Mouse (Mus musculus) lung, postnatal 14 days (tissue): ENCODE results near the gene Arl3.
A peak's percentile ranks its signal among the peaks of the same experiment; 100 is the strongest.
"Not testable (repeated sequence)": the region's sequence is repeated elsewhere in the genome, so short reads cannot be mapped to it uniquely, and the experiment has no call there.

Experiments used
- DNase-seq: peaks from one replicate; pipeline ENCODE4 v3.0.0; 2021

Arl3 gene

GRCm38 (mm10) chr19:46587823-46588508 is 15.0 kb upstream of the Arl3 start:
- DNase-seq, result peak; percentile 93

- no peak for DNase-seq
These were observed 2.2 kb upstream of the Arl3 start for GRCm38 (mm10) chr19:46575196-46575595.

- no peak for DNase-seq
These were observed 992 bp upstream of the Arl3 start for GRCm38 (mm10) chr19:46573990-46574389.

- DNase-seq, result no peak
These were observed 450 bp downstream of the Arl3 start for GRCm38 (mm10) chr19:46572548-46572947.

- no peak for DNase-seq
These were observed 1.1 kb downstream of the Arl3 start for GRCm38 (mm10) chr19:46571878-46572244.

GRCm38 (mm10) chr19:46571211-46571877 is 1.7 kb downstream of the Arl3 start:
- not testable (repeated sequence) for DNase-seq

GRCm38 (mm10) chr19:46564043-46564462 is 8.9 kb downstream of the Arl3 start:
- DNase-seq, result no peak

GRCm38 (mm10) chr19:46563603-46564002 is 9.4 kb downstream of the Arl3 start:
- no peak for DNase-seq

GRCm38 (mm10) chr19:46562581-46563515 is 10.2 kb downstream of the Arl3 start:
- no peak for DNase-seq

GRCm38 (mm10) chr19:46562132-46562531 is 10.9 kb downstream of the Arl3 start:
- DNase-seq, result peak; percentile 72

GRCm38 (mm10) chr19:46558631-46559030 is 14.4 kb downstream of the Arl3 start:
- DNase-seq, result peak; percentile 12

GRCm38 (mm10) chr19:46558009-46558408 is 15.0 kb downstream of the Arl3 start:
- DNase-seq, result no peak

- DNase-seq, result peak; percentile 60
These were observed 19.4 kb downstream of the Arl3 start for GRCm38 (mm10) chr19:46553541-46553955.

- DNase-seq, result no peak
These were observed 20.5 kb downstream of the Arl3 start for GRCm38 (mm10) chr19:46552496-46552895.

- DNase-seq, result no peak
These were observed 22.6 kb downstream of the Arl3 start for GRCm38 (mm10) chr19:46550385-46550784.

GRCm38 (mm10) chr19:46548110-46548509 is 24.9 kb downstream of the Arl3 start:
- DNase-seq, result no peak

- no peak for DNase-seq
These were observed 25.4 kb downstream of the Arl3 start for GRCm38 (mm10) chr19:46547565-46547964.

- DNase-seq, result no peak
These were observed 30.2 kb downstream of the Arl3 start for GRCm38 (mm10) chr19:46542750-46543149.

- DNase-seq, result no peak
These were observed 34.8 kb downstream of the Arl3 start for GRCm38 (mm10) chr19:46538213-46538612.

GRCm38 (mm10) chr19:46537357-46537756 is 35.6 kb downstream of the Arl3 start:
- no peak for DNase-seq

GRCm38 (mm10) chr19:46534542-46535098 is 38.4 kb downstream of the Arl3 start:
- DNase-seq, result no peak

- no peak for DNase-seq
These were observed 39.5 kb downstream of the Arl3 start for GRCm38 (mm10) chr19:46533525-46533924.

GRCm38 (mm10) chr19:46533066-46533465 is 39.9 kb downstream of the Arl3 start:
- DNase-seq, result no peak
